Mouse (Mus musculus): ENCODE measurements around the gene Gpr156.

Gene Gpr156

GRCm38 (mm10) chr16:37916138-37916817, at the start of gene Gpr156:
Gene Gpr156, plus strand, starts transcription at chr16:37916496.
- no peak for DNase-seq

GRCm38 (mm10) chr16:37867791-37868505, 48.3 kb upstream of the Gpr156 start, which contains the start of gene Lrrc58:
Gene Lrrc58, plus strand, starts transcription at chr16:37868389.
- peak; percentile 86 for DNase-seq

- DNase-seq = peak; percentile 80
These were observed 47.5 kb upstream of the Gpr156 start for GRCm38 (mm10) chr16:37868506-37869469.

GRCm38 (mm10) chr16:37869470-37870231, 46.6 kb upstream of the Gpr156 start:
- DNase-seq = no peak

- DNase-seq = peak; percentile 86
These were observed 45.1 kb upstream of the Gpr156 start for GRCm38 (mm10) chr16:37871112-37871715.

GRCm38 (mm10) chr16:37874501-37875235, 41.6 kb upstream of the Gpr156 start:
- DNase-seq = no peak

- no peak for DNase-seq
These were observed 38.9 kb upstream of the Gpr156 start for GRCm38 (mm10) chr16:37877406-37877805.

GRCm38 (mm10) chr16:37878951-37879505, 37.3 kb upstream of the Gpr156 start:
- no peak for DNase-seq

- DNase-seq = no peak
These were observed 36.4 kb upstream of the Gpr156 start for GRCm38 (mm10) chr16:37879750-37880419.

GRCm38 (mm10) chr16:37881168-37881567, 35.1 kb upstream of the Gpr156 start:
- DNase-seq = no peak

GRCm38 (mm10) chr16:37888986-37889385, 27.3 kb upstream of the Gpr156 start:
- no peak for DNase-seq

GRCm38 (mm10) chr16:37892667-37893066, 23.6 kb upstream of the Gpr156 start:
- no peak for DNase-seq

- no peak for DNase-seq
These were observed 22.9 kb upstream of the Gpr156 start for GRCm38 (mm10) chr16:37893381-37893780.

- DNase-seq = no peak
These were observed 22.4 kb upstream of the Gpr156 start for GRCm38 (mm10) chr16:37893942-37894341.

- no peak for DNase-seq
These were observed 17.5 kb upstream of the Gpr156 start for GRCm38 (mm10) chr16:37898790-37899189.

GRCm38 (mm10) chr16:37899357-37899756, 16.9 kb upstream of the Gpr156 start:
- peak; percentile 58 for DNase-seq

- DNase-seq = peak; percentile 73
These were observed 15.0 kb upstream of the Gpr156 start for GRCm38 (mm10) chr16:37901318-37901717.

- DNase-seq = peak; percentile 67
These were observed 9.8 kb upstream of the Gpr156 start for GRCm38 (mm10) chr16:37906456-37906855.

GRCm38 (mm10) chr16:37911086-37911485, 5.2 kb upstream of the Gpr156 start:
- DNase-seq = no peak

GRCm38 (mm10) chr16:37916818-37917201, 514 bp downstream of the Gpr156 start:
- no peak for DNase-seq
